Mouse (Mus musculus): ENCODE data around the gene Cdr1. TPM values are rescaled to one million over a fixed set of nuclear protein-coding genes. Genes with fewer than 3 reads are reported as not detected.

The Cdr1 gene
- polyA plus RNA-seq (2012; rRNA removed) (not detected in 2 replicates), polyA plus RNA-seq (2014; fragmentation: Nextera tagmentation; extraction: Ambion mirVana) (0.12 TPM in 1 of 2 replicates, not detected in the other)

DNA sequence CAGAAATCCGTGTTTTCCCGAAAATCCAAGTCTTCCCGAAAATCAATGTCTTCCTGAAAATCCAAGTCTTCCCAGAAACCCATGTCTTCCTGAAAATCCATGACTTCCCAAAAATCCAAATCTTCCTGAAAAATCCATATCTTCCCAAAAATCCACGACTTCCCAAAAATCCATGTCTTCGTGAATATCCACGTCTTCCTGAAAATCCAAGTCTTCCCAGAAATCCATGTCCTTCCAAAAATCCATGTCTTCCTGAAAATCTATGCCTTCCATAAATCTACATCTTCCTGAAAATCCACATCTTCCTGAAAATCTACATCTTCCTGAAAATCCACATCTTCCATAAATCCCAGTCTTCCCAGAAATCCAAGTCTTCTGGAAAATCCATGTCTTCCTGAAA, at the start of gene Cdr1:
Gene Cdr1, minus strand, starts transcription at position 101 of the 400 bp plus-strand sequence.
- Histone ChIP-seq H3K4me3 (replicated peaks; ENCODE audit: low read length) (no peak within 1 kb of the TSS), H3K4me2 (replicated peaks; ENCODE audit: low read depth, low read length, severe bottlenecking) (no peak within 1 kb of the TSS), H3K9ac (ENCODE audit: low read depth, low read length, severe bottlenecking) (no peak within 1 kb of the TSS), H3K27me3 (ENCODE audit: control insufficient read depth, insufficient read depth, low read length) (no peaks in the 10 kb centered on the region), H3K27ac (replicated peaks; ENCODE audit: low read depth, low read length) (no peak within 1 kb of the TSS), H3K36me3 (ENCODE audit: control insufficient read depth, insufficient read depth, low read length) (no peaks in the 10 kb centered on the region), H3K4me1 (ENCODE audit: control insufficient read depth, insufficient read depth, low read length) (no peaks in the 10 kb centered on the region), H3K9me3 (ENCODE audit: control insufficient read depth, low read length) (peaks cover 20% of the 10 kb centered on the region)
- ATAC-seq (ENCODE audit: low FRiP score, low read depth) (no peak), DNase-seq (ENCODE audit: low spot score) (no peak)
- WGBS: 91% methylated on average over 6 of the region's 6 CpGs
- no peak for TF ChIP-seq POLR2A (IDR thresholded peaks at IDR 0.05; ENCODE audit: borderline replicate concordance, extremely low read depth, insufficient read depth, insufficient read length)

DNA sequence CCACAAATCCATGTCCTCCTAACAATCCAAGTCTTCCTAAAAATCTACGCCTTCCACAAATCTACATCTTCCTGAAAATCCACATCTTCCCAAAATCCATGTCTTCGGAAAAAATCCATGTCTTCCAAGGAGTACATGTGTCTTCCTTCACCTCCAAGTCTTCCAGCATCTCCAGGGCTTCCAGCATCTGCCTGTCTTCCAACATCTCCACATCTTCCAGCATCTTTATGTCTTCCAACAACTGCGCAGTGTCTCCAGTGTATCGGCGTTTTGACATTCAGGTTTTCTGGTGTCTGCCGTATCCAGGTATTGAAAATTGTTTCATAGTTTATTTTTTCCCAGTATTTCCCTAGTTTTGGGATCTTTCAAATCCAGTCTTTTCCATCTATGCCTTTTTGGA, 511 bp upstream of the Cdr1 start:
- WGBS: 90% methylated on average over 6 of the region's 6 CpGs
- ATAC-seq (ENCODE audit: low FRiP score, low read depth): no peak
- Histone ChIP-seq H3K27ac (replicated peaks; ENCODE audit: low read depth, low read length) (no peak overlapping the region), H3K4me3 (replicated peaks; ENCODE audit: low read length) (no peak overlapping the region), H3K27me3 (ENCODE audit: control insufficient read depth, insufficient read depth, low read length) (no peaks in the 10 kb centered on the region), H3K9me3 (ENCODE audit: control insufficient read depth, low read length) (peaks cover 20% of the 10 kb centered on the region), H3K4me1 (ENCODE audit: control insufficient read depth, insufficient read depth, low read length) (no peaks in the 10 kb centered on the region), H3K4me2 (replicated peaks; ENCODE audit: low read depth, low read length, severe bottlenecking) (no peak overlapping the region), H3K36me3 (ENCODE audit: control insufficient read depth, insufficient read depth, low read length) (no peaks in the 10 kb centered on the region), H3K9ac (ENCODE audit: low read depth, low read length, severe bottlenecking) (no peak overlapping the region)
- DNase-seq (ENCODE audit: low spot score): no peak
- no peak for TF ChIP-seq POLR2A (IDR thresholded peaks at IDR 0.05; ENCODE audit: borderline replicate concordance, extremely low read depth, insufficient read depth, insufficient read length)

DNA sequence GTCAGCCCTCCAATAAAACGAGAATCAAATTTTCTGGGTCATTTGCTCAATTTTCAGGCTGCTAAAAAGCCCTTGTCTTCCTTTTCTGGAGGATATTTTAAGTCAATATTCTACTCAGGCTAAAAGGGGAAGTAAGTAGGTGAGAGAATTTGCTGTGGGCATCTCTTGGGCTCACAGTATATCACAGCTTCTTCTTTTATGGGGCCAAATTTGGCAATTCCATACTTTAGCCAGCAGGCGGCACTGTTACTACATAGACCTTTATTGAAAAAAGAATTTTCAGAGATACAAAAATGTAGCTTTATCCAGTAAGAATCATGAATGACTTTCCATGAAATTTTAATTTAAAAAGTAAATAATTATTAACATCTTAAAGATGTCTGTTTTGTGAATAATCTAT, 18.8 kb downstream of the Cdr1 start:
- H3K4me2 ChIP-seq (replicated peaks; ENCODE audit: low read depth, low read length, severe bottlenecking): no peak overlapping the region
- no peak overlapping the region for H3K9ac ChIP-seq (ENCODE audit: low read depth, low read length, severe bottlenecking)
- no peaks in the 10 kb centered on the region for H3K27me3 ChIP-seq (ENCODE audit: control insufficient read depth, insufficient read depth, low read length)
- H3K36me3 ChIP-seq (ENCODE audit: control insufficient read depth, insufficient read depth, low read length): no peaks in the 10 kb centered on the region
- ATAC-seq (ENCODE audit: low FRiP score, low read depth) (no peak), DNase-seq (ENCODE audit: low spot score) (peak; percentile 37)
- H3K27ac ChIP-seq (replicated peaks; ENCODE audit: low read depth, low read length): no peak overlapping the region
- TF ChIP-seq POLR2A (IDR thresholded peaks at IDR 0.05; ENCODE audit: borderline replicate concordance, extremely low read depth, insufficient read depth, insufficient read length): no peak
- 36% methylated on average over 2 of the region's 2 CpGs for WGBS
- H3K4me1 ChIP-seq (ENCODE audit: control insufficient read depth, insufficient read depth, low read length): no peaks in the 10 kb centered on the region
- H3K9me3 ChIP-seq (ENCODE audit: control insufficient read depth, low read length): no peaks in the 10 kb centered on the region
- H3K4me3 ChIP-seq (replicated peaks; ENCODE audit: low read length): no peak overlapping the region

DNA sequence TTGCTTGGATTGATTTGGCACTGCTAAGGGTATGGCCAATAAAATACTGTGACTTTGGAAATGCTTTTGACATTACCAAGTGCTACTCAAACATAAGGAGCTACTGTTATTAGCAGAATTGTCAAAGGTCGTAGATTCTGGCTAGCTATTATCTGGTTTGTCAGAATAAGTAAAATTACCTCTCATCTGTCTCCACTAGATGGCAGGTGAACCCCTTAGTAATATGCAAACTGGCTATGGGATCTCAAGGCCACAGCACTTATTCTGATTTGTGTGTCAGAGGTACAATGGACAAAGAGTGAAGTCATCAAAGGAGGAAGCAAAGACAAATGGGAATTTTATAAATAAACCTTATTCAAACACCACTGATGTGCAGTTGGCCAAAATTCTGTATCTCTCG, 24.1 kb downstream of the Cdr1 start:
- Histone ChIP-seq H3K27me3 (ENCODE audit: control insufficient read depth, insufficient read depth, low read length) (no peaks in the 10 kb centered on the region), H3K4me3 (replicated peaks; ENCODE audit: low read length) (no peak overlapping the region), H3K36me3 (ENCODE audit: control insufficient read depth, insufficient read depth, low read length) (no peaks in the 10 kb centered on the region), H3K9ac (ENCODE audit: low read depth, low read length, severe bottlenecking) (no peak overlapping the region), H3K4me2 (replicated peaks; ENCODE audit: low read depth, low read length, severe bottlenecking) (no peak overlapping the region), H3K9me3 (ENCODE audit: control insufficient read depth, low read length) (no peaks in the 10 kb centered on the region), H3K27ac (replicated peaks; ENCODE audit: low read depth, low read length) (no peak overlapping the region), H3K4me1 (ENCODE audit: control insufficient read depth, insufficient read depth, low read length) (no peaks in the 10 kb centered on the region)
- no peak for TF ChIP-seq POLR2A (IDR thresholded peaks at IDR 0.05; ENCODE audit: borderline replicate concordance, extremely low read depth, insufficient read depth, insufficient read length)
- DNase-seq (ENCODE audit: low spot score) (no peak), ATAC-seq (ENCODE audit: low FRiP score, low read depth) (no peak)
- WGBS: 72% methylated on average over 2 of the region's 2 CpGs

DNA sequence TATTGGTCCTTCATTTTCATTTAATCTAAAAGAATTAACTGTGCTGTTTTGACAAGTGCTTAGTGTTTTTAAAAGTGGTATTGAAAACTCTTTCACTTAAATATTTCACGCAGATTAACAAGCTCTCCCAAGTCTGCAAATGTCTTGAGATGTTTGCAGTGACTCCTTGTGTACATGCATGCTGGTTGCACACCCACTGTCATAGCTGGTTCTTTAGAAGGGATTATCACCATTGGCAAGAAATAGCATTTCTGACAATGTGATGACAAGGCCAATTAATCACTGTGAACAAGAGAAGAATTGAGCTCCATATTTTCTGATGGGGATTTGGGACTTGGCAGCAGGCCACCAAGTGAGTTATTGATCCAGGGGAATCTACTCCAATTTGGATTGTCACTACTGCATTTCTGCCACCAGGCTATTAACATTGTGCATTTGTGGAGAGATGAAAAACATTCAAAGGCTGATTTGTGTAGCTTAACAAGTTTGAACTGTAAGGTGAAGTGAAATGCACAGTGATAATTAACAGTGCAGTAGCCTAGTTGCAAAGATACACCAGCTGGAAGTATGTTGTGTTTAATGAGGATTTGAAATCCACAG, 30.6 kb downstream of the Cdr1 start:
- WGBS: 80% methylated on average over 1 of the region's 1 CpGs

More for the DNA sequence above, 30.6 kb downstream of the Cdr1 start:
- H3K4me2 ChIP-seq (replicated peaks; ENCODE audit: low read depth, low read length, severe bottlenecking): no peak overlapping the region
- no peak overlapping the region for H3K4me3 ChIP-seq (replicated peaks; ENCODE audit: low read length)
- TF ChIP-seq POLR2A (IDR thresholded peaks at IDR 0.05; ENCODE audit: borderline replicate concordance, extremely low read depth, insufficient read depth, insufficient read length): no peak
- H3K9ac ChIP-seq (ENCODE audit: low read depth, low read length, severe bottlenecking): no peak overlapping the region
- DNase-seq (ENCODE audit: low spot score) (no peak), ATAC-seq (ENCODE audit: low FRiP score, low read depth) (no peak)
- H3K27me3 ChIP-seq (ENCODE audit: control insufficient read depth, insufficient read depth, low read length): no peaks in the 10 kb centered on the region
- no peaks in the 10 kb centered on the region for H3K9me3 ChIP-seq (ENCODE audit: control insufficient read depth, low read length)
- H3K27ac ChIP-seq (replicated peaks; ENCODE audit: low read depth, low read length): no peak overlapping the region
- no peaks in the 10 kb centered on the region for H3K4me1 ChIP-seq (ENCODE audit: control insufficient read depth, insufficient read depth, low read length)
- H3K36me3 ChIP-seq (ENCODE audit: control insufficient read depth, insufficient read depth, low read length): no peaks in the 10 kb centered on the region
